Mouse (Mus musculus) c-Kit-positive CD71-positive TER-119-positive erythroid progenitor cells, embryonic 14.5 days (primary cell): ENCODE measurements around the gene Chst14.
A peak's percentile ranks its signal among the peaks of the same experiment; 100 is the strongest.

Source experiments
- DNase-seq: peaks from one replicate; pipeline ENCODE4 v3.0.0-alpha.2; 2013; ENCODE audit warnings: low spot score

Chst14 gene

GRCm38 (mm10) chr2:118969585-118970147, 43.4 kb downstream of the Chst14 start:
- no peak for DNase-seq

GRCm38 (mm10) chr2:118972048-118972447, 45.8 kb downstream of the Chst14 start:
- no peak for DNase-seq

- peak; percentile 81 for DNase-seq
Observed at GRCm38 (mm10) chr2:118972687-118973376, 46.5 kb downstream of the Chst14 start.

- DNase-seq, result no peak
Observed at GRCm38 (mm10) chr2:118975855-118976254, 49.6 kb downstream of the Chst14 start.

- DNase-seq, result peak; percentile 75
Observed at GRCm38 (mm10) chr2:118976282-118976929, 50.1 kb downstream of the Chst14 start.

- no peak for DNase-seq
Observed at GRCm38 (mm10) chr2:118976941-118977340, 50.6 kb downstream of the Chst14 start.

GRCm38 (mm10) chr2:118978064-118978463, 51.8 kb downstream of the Chst14 start:
- no peak for DNase-seq
